Mouse (Mus musculus) left cerebral cortex, adult 18-20 months (tissue): ENCODE data around the gene Pik3r3. TPM values are rescaled to one million over a fixed set of nuclear protein-coding genes. Genes with fewer than 3 reads are reported as not detected.

Source experiments
- total RNA-seq, 2 experiments: library from RNA; stranded (reverse); gene quantifications; 2 replicates each; pipeline ENCODE4 v1.2.3; 2021

Pik3r3 gene
- total RNA-seq, 2 experiments from 2014 or later: 36.2 to 38.8 TPM

Other genes starting within 250 kb of the Pik3r3 start
- gene Faah, start 203.7 kb upstream of the Pik3r3 start, total RNA-seq: 100 to 1,000 TPM in 1 of 2 experiments, 10 to 100 TPM in 1; 85.2 to 101 TPM
- 10 to 100 TPM; 13.3 TPM for gene Nsun4, start 167.7 kb upstream of the Pik3r3 start, total RNA-seq
- 100 to 1,000 TPM; 434 to 461 TPM for gene Uqcrh, start 146.5 kb upstream of the Pik3r3 start, total RNA-seq
- 10 to 100 TPM; 44.7 to 54.3 TPM for gene Lrrc41, start 146.3 kb upstream of the Pik3r3 start, total RNA-seq
- under 1 TPM; 0.49 TPM for gene Rad54l, start 97.9 kb upstream of the Pik3r3 start, total RNA-seq
- 10 to 100 TPM; 77.7 to 83.0 TPM for gene Pomgnt1, start 97.8 kb upstream of the Pik3r3 start, total RNA-seq
- gene Lurap1, start 70.3 kb upstream of the Pik3r3 start, total RNA-seq: 10 to 100 TPM; 36.7 to 37.7 TPM
- gene Tspan1, start 54.0 kb upstream of the Pik3r3 start, total RNA-seq: under 1 TPM in 1 of 2 experiments, not detected in 1; 0.33 TPM
- not detected for gene 1700042G07Rik, start 48.2 kb upstream of the Pik3r3 start, total RNA-seq
- 1 to 10 TPM; 2.3 to 5.9 TPM for gene Gm49337, start 48.2 kb upstream of the Pik3r3 start, total RNA-seq
- 100 to 1,000 TPM; 108 to 112 TPM for gene Mast2, start 242.6 kb downstream of the Pik3r3 start, total RNA-seq